Mouse (Mus musculus) stomach, postnatal 0 days (tissue): ENCODE results near the gene 4921539E11Rik. TPM values are rescaled to one million over a fixed set of nuclear protein-coding genes. Genes with fewer than 3 reads are reported as not detected.

Experiments
- ATAC-seq: fragments of 200-750 bp; cut with Nextera tagmentation; 2 replicates; pipeline ENCODE4 v1.8.0; 2017; ENCODE audit not compliant: low FRiP score, low TSS enrichment
- DNase-seq: peaks from one replicate; pipeline ENCODE4 v3.0.0-alpha.2; 2016; ENCODE audit warnings: low spot score
- H3K27ac ChIP-seq: fragments of 300-500 bp; sonication (generic); replicated peaks from 2 replicates; pipeline ENCODE4 v1.5.1; 2014; ENCODE audit warnings: mild to moderate bottlenecking, control low read depth
- H3K27me3 ChIP-seq: fragments of 300-500 bp; sonication (generic); 2 replicates; pipeline ENCODE4 v1.6.1; 2014; ENCODE audit warnings: low read length; ENCODE audit not compliant: control insufficient read depth, insufficient read depth
- H3K36me3 ChIP-seq: fragments of 300-500 bp; sonication (generic); 2 replicates; pipeline ENCODE4 v1.6.1; 2014; ENCODE audit warnings: low read length, mixed read lengths; ENCODE audit not compliant: control insufficient read depth, insufficient read depth
- H3K4me1 ChIP-seq: fragments of 300-500 bp; sonication (generic); replicated peaks from 2 replicates; pipeline ENCODE4 v1.6.1; 2014; ENCODE audit warnings: antibody characterized with exemption; ENCODE audit not compliant: control insufficient read depth, insufficient read depth
- H3K4me2 ChIP-seq: fragments of 300-500 bp; sonication (generic); replicated peaks from 2 replicates; pipeline ENCODE4 v1.6.1; 2014; ENCODE audit warnings: low read depth, mild to moderate bottlenecking, control low read depth, moderate library complexity
- H3K4me3 ChIP-seq: fragments of 300-500 bp; sonication (generic); 2 replicates; pipeline ENCODE4 v1.5.1; 2014; ENCODE audit warnings: low read depth, low read length, control low read depth
- H3K9ac ChIP-seq: fragments of 300-500 bp; sonication (generic); 2 replicates; pipeline ENCODE4 v1.6.1; 2014; ENCODE audit warnings: mild to moderate bottlenecking, low read length, control low read depth, mixed read lengths
- H3K9me3 ChIP-seq: fragments of 300-500 bp; sonication (generic); 2 replicates; pipeline ENCODE4 v1.6.1; 2016; ENCODE audit warnings: low read length; ENCODE audit not compliant: control insufficient read depth
- CTCF ChIP-seq: IDR thresholded peaks from 2 replicates; pipeline ENCODE4 v1.5.1; 2016; ENCODE audit warnings: antibody characterized with exemption, low read depth, mild to moderate bottlenecking, moderate library complexity
- EP300 ChIP-seq: optimal IDR thresholded peaks from 2 replicates; pipeline ENCODE3; 2016; ENCODE audit warnings: antibody characterized with exemption
- WGBS: fragments of 180-500 bp; shearing (Covaris S2); extraction: QIAGEN DNeasy Blood & Tissue Kit; methylation state at CpG from one replicate; pipeline ENCODE4 v1.1.7; 2014; 5-methylcytosine and 5-hydroxymethylcytosine counted together
- polyA plus RNA-seq: library from polyadenylated mRNA; unstranded; fragments of >200 nt; fragmentation: Nextera tagmentation; extraction: Ambion mirVana; gene quantifications from 2 replicates; pipeline ENCODE4 v1.2.1, GENCODE M21; 2015

Gene 4921539E11Rik
- polyA plus RNA-seq, 1 experiment from 2014 or later = not detected

GRCm38 (mm10) chr4:103213859-103214497 lies 76.7 kb downstream of the 4921539E11Rik start:
- H3K27me3 ChIP-seq = no peaks in the 10 kb centered on the region
- peak overlapping the region; percentile 99 for H3K4me3 ChIP-seq
- 0 out of 2 replicates have a peak, but pooled peaks cover 6% of the 10 kb centered on the region for H3K36me3 ChIP-seq
- peak overlapping the region; percentile 99 for H3K9ac ChIP-seq
- WGBS = under 1% methylated on average over 30 of the region's 30 CpGs
- peak overlapping the region; percentile 80 for H3K4me2 ChIP-seq
- no peaks in the 10 kb centered on the region for H3K9me3 ChIP-seq
- peak overlapping the region; percentile 99 for H3K27ac ChIP-seq
- no peaks in the 10 kb centered on the region for H3K4me1 ChIP-seq
- no peak for TF ChIP-seq EP300
- TF ChIP-seq CTCF = no peak
- ATAC-seq = no peak
- no peak for DNase-seq

DNA sequence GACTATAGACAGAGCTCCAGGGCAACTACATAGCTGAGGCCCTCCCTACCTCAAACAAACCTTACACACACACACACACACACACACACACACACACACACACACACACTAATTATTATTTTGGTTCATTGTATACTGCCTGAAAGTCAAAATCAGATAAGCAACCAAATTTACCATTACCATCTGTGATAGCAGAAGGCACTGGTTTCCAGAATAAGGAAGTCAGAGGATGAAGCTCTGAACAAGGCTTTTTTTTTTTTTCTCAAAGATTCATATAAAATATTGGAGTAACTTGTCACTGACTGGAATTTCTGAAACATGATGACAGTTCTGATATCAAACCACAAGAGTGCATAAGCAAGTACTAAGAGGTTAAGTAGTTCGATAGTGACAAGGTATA lies 82.1 kb downstream of the 4921539E11Rik start:
- TF ChIP-seq EP300 = no peak
- no peak for TF ChIP-seq CTCF
- no peak for ATAC-seq
- H3K27me3 ChIP-seq = no peaks in the 10 kb centered on the region
- H3K4me3 ChIP-seq = no peak overlapping the region
- H3K9ac ChIP-seq = no peak overlapping the region
- no peaks in the 10 kb centered on the region for H3K9me3 ChIP-seq
- H3K36me3 ChIP-seq = peaks cover 12% of the 10 kb centered on the region; the same call in 1 of the 2 replicates
- no peaks in the 10 kb centered on the region for H3K4me1 ChIP-seq
- DNase-seq = no peak
- no peak overlapping the region for H3K27ac ChIP-seq
- 93% methylated on average over 1 of the region's 1 CpGs for WGBS
- no peak overlapping the region for H3K4me2 ChIP-seq

DNA sequence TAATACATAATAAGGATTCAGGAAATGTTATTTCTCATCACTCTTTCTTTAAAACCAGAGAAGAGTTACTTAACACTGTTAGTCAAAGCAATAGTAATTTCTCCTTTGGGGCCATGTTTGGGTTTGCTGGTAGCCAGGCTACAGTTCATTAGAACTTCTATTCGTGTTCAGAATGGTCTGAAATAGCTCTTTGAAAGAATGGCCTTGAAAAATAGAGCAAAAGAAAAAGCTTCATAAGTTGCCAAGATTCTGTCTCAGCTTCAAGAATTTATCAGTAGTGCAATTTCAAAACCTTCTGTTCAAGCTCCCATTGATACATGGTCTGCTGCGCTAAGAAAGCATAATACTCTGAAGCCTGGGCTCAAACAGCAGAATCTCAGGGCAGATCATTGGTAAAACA lies 87.0 kb downstream of the 4921539E11Rik start:
- Histone ChIP-seq H3K4me3 (no peak overlapping the region), H3K9me3 (no peaks in the 10 kb centered on the region), H3K27me3 (no peaks in the 10 kb centered on the region), H3K4me1 (no peaks in the 10 kb centered on the region), H3K4me2 (no peak overlapping the region), H3K36me3 (peaks cover 13% of the 10 kb centered on the region; the same call in 1 of the 2 replicates), H3K27ac (no peak overlapping the region), H3K9ac (no peak overlapping the region)
- TF ChIP-seq CTCF = no peak
- DNase-seq = no peak
- WGBS = 61% methylated on average over 2 of the region's 2 CpGs
- ATAC-seq = no peak

DNA sequence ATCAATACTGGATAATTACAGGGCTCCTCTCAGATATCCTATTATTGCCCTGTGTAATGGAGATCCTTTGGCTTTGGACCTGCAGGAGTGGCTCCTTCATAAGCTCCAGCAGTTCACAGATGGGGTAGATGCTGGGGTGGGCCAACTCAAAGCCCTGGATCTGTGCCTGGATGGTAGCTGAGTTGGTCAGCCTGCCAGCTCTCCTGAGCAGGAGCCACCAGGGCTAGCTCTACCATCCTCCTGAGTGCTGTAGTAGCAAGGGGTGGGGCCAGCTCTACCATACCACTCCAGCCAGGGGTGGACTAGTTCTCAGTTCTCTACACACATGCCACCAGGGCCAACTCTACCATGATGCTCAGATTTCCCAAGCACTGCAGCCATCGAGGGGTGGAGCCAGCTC lies 90.6 kb downstream of the 4921539E11Rik start:
- no peak for TF ChIP-seq EP300
- no peak for TF ChIP-seq CTCF
- WGBS = 89% methylated on average over 1 of the region's 1 CpGs
- Histone ChIP-seq H3K4me1 (no peaks in the 10 kb centered on the region), H3K9ac (no peak overlapping the region), H3K4me3 (no peak overlapping the region), H3K27ac (no peak overlapping the region), H3K9me3 (no peaks in the 10 kb centered on the region), H3K4me2 (no peak overlapping the region), H3K36me3 (peaks cover 11% of the 10 kb centered on the region; the same call in 1 of the 2 replicates), H3K27me3 (no peaks in the 10 kb centered on the region)
- no peak for DNase-seq
- 0 out of 2 replicates have a peak, but pooled peaks have one; percentile 32 for ATAC-seq

DNA sequence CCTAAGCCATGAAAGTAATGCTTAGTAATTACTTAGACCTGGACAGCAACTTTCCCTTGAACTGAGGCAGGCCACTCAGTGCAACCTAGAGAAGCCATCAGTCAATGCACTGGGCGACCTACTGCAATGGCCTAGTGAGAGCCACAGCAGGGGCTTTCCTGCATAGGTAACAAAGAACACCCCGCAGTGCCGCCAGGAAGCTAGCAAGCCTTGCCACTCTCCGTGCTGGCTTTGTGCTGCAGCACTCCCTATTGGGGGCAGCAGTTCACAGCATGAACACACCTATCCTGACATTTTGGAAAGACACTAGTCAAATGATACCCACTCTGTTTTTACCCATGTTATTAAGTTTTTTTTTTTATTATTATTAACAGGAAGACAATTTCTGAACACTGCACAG lies 91.6 kb downstream of the 4921539E11Rik start:
- Histone ChIP-seq H3K9ac (no peak overlapping the region), H3K4me1 (no peaks in the 10 kb centered on the region), H3K9me3 (no peaks in the 10 kb centered on the region), H3K4me3 (no peak overlapping the region), H3K27ac (no peak overlapping the region), H3K4me2 (no peak overlapping the region), H3K36me3 (peaks cover 11% of the 10 kb centered on the region; the same call in 1 of the 2 replicates), H3K27me3 (no peaks in the 10 kb centered on the region)
- ATAC-seq (no peak), DNase-seq (no peak)
- TF ChIP-seq CTCF = no peak
- TF ChIP-seq EP300 = no peak
- 58% methylated on average over 4 of the region's 4 CpGs for WGBS

DNA sequence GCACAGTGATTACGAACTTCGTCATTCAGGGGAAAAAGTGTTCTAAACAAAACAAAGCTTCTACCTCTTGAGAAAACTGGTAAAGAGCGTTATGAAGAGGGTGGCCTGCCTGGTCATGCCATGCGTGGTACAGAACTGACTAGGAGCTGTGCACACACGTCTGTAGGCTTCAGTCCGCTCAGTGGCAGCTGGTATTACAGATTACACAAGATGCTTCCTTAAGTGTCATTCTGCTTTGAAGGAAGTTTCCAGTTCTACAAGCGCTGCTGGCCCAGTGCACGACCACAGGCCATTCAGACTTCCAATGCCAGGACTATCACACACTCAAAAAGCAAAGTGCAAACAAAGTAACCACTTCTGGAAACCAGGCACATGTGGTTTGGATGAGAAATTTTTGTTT lies 93.3 kb downstream of the 4921539E11Rik start:
- no peak for ATAC-seq
- Histone ChIP-seq H3K9ac (no peak overlapping the region), H3K4me2 (no peak overlapping the region), H3K4me3 (no peak overlapping the region), H3K4me1 (no peaks in the 10 kb centered on the region), H3K9me3 (0 out of 2 replicates have a peak, but pooled peaks cover 3% of the 10 kb centered on the region), H3K27me3 (no peaks in the 10 kb centered on the region), H3K36me3 (peaks cover 11% of the 10 kb centered on the region; the same call in 1 of the 2 replicates), H3K27ac (no peak overlapping the region)
- no peak for DNase-seq
- TF ChIP-seq EP300 (no peak), CTCF (no peak)
- 70% methylated on average over 8 of the region's 8 CpGs for WGBS
